Mouse (Mus musculus) CH12.LX (cell line): ENCODE data around the gene Slc9a3r1. TPM values are rescaled to one million over a fixed set of nuclear protein-coding genes. Genes with fewer than 3 reads are reported as not detected.

Source experiments
- DNase-seq: peaks from one replicate; pipeline ENCODE4 v3.0.0-alpha.2; 2013; ENCODE audit errors: extremely low read depth
- H3K27ac ChIP-seq: 2 replicates; pipeline ENCODE4 v1.5.1; 2012; ENCODE audit warnings: low read depth, mild to moderate bottlenecking, control low read depth, moderate library complexity; ENCODE audit not compliant: insufficient read depth
- H3K27me3 ChIP-seq: replicated peaks from 2 replicates; pipeline ENCODE3; 2012; ENCODE audit warnings: inconsistent platforms
- H3K36me3 ChIP-seq, 2 experiments: replicated peaks in 1 of 2; 2 replicates each; pipeline versions ENCODE3 to v1.6.1; 2012; ENCODE audit warnings: inconsistent platforms in 1 of 2, low read length in 1 of 2, mild to moderate bottlenecking in 1 of 2, mixed read lengths in 1 of 2, moderate library complexity in 1 of 2; ENCODE audit not compliant: control insufficient read depth in 1 of 2, insufficient read depth in 1 of 2
- H3K4me1 ChIP-seq, 2 experiments: 2 replicates each; pipeline ENCODE4 v1.6.1; 2012; ENCODE audit warnings: inconsistent platforms in 1 of 2, moderate library complexity in 1 of 2; ENCODE audit not compliant: insufficient read depth in 2 of 2, control insufficient read depth in 1 of 2
- H3K4me2 ChIP-seq: 2 replicates; pipeline ENCODE4 v1.6.1; 2012; ENCODE audit warnings: low read depth, mild to moderate bottlenecking, control low read depth; ENCODE audit not compliant: poor library complexity, insufficient read depth, severe bottlenecking
- H3K4me3 ChIP-seq, 3 experiments: fragments of 150-350 bp in 1 of 3; sonication (generic) in 1 of 3; replicated peaks in 1 of 3; 2 replicates each; pipeline versions ENCODE3 to v1.5.1; 2011 to 2012; ENCODE audit warnings: low read depth in 2 of 3, low read length in 2 of 3, mild to moderate bottlenecking in 2 of 3, moderate library complexity in 2 of 3, control low read depth in 1 of 3, improper control_type of control experiment in 1 of 3, inconsistent platforms in 1 of 3, mixed read lengths in 1 of 3; ENCODE audit not compliant: poor library complexity in 1 of 3
- H3K79me2 ChIP-seq: replicated peaks from 2 replicates; pipeline ENCODE4 v1.6.1; 2012; ENCODE audit warnings: mild to moderate bottlenecking, moderate library complexity; ENCODE audit not compliant: control insufficient read depth, poor library complexity, insufficient read depth, severe bottlenecking; ENCODE audit errors: extremely low read depth
- H3K9ac ChIP-seq: 2 replicates; pipeline ENCODE4 v1.6.1; 2012; ENCODE audit warnings: low read depth, mild to moderate bottlenecking, control low read depth, moderate library complexity; ENCODE audit not compliant: insufficient read depth
- H3K9me3 ChIP-seq: replicated peaks from 2 replicates; pipeline ENCODE3; 2012; ENCODE audit warnings: low read length, inconsistent platforms, mixed read lengths
- BHLHE40 ChIP-seq: IDR thresholded peaks from 2 replicates; pipeline ENCODE4 v1.6.1; 2011; ENCODE audit warnings: mild to moderate bottlenecking, low read depth, low read length, improper control_type of control experiment
- E2F4 ChIP-seq: IDR thresholded peaks from 2 replicates; pipeline ENCODE4 v1.6.1; 2011; ENCODE audit warnings: low read depth, low read length, improper control_type of control experiment; ENCODE audit not compliant: insufficient replicate concordance
- EP300 ChIP-seq: IDR thresholded peaks from 2 replicates; pipeline ENCODE4 v1.6.1; 2011; ENCODE audit warnings: low read length, improper control_type of control experiment
- ETS1 ChIP-seq: conservative IDR thresholded peaks from 2 replicates; pipeline ENCODE4 v1.6.1; 2012; ENCODE audit warnings: low read depth, mild to moderate bottlenecking, inconsistent platforms, low read length, improper control_type of control experiment, moderate library complexity
- HCFC1 ChIP-seq: IDR thresholded peaks from 2 replicates; pipeline ENCODE4 v1.6.1; 2012; ENCODE audit warnings: low read depth, mild to moderate bottlenecking, inconsistent platforms, low read length, improper control_type of control experiment
- IRF4 ChIP-seq: IDR thresholded peaks from 2 replicates; pipeline ENCODE4 v1.6.1; 2014; ENCODE audit warnings: low read depth, mild to moderate bottlenecking, inconsistent platforms, low read length, improper control_type of control experiment
- JUN ChIP-seq: IDR thresholded peaks from 2 replicates; pipeline ENCODE4 v1.6.1; 2011; ENCODE audit warnings: low read depth, mild to moderate bottlenecking, low read length, improper control_type of control experiment, moderate library complexity; ENCODE audit not compliant: insufficient read depth
- MAX ChIP-seq: IDR thresholded peaks from 2 replicates; pipeline ENCODE4 v1.6.1; 2011; ENCODE audit warnings: low read length, improper control_type of control experiment
- MXI1 ChIP-seq: IDR thresholded peaks from 2 replicates; pipeline ENCODE4 v1.6.1; 2011; ENCODE audit warnings: mild to moderate bottlenecking, low read depth, low read length, improper control_type of control experiment
- MYC ChIP-seq: IDR thresholded peaks from 2 replicates; pipeline ENCODE4 v1.6.1; 2011; ENCODE audit warnings: low read depth, mild to moderate bottlenecking, improper control_type of control experiment, low read length
- RAD21 ChIP-seq: IDR thresholded peaks from 2 replicates; pipeline ENCODE4 v1.6.1; 2011; ENCODE audit warnings: low read depth, mild to moderate bottlenecking, low read length, improper control_type of control experiment, moderate library complexity
- SIN3A ChIP-seq: IDR thresholded peaks from 2 replicates; pipeline ENCODE4 v1.6.1; 2012; ENCODE audit warnings: low read length, improper control_type of control experiment, inconsistent platforms
- SMC3 ChIP-seq: IDR thresholded peaks from 2 replicates; pipeline ENCODE4 v1.6.1; 2011; ENCODE audit warnings: low read depth, low read length, improper control_type of control experiment
- USF1 ChIP-seq: IDR thresholded peaks from 2 replicates; pipeline ENCODE4 v1.6.1; 2014; ENCODE audit warnings: low read depth, mild to moderate bottlenecking, inconsistent platforms, low read length, improper control_type of control experiment
- dilution Hi-C: fragments of 300-500 bp; cut with MboI; formaldehyde crosslinking; loops from 2 replicates; pipeline ENCODE4 v1.14.3; 2020; ENCODE audit warnings: low sequenced_read_pairs; ENCODE audit not compliant: extremely low pct_unique_long_range_greater_than_20kb, extremely low pct_ligation_motif_present
- in situ Hi-C: fragments of 300-500 bp; cut with MboI; formaldehyde crosslinking; loops from 3 replicates; pipeline ENCODE4 v1.14.3; 2019; ENCODE audit warnings: low sequenced_read_pairs, low pct_ligation_motif_present, low pct_unique_long_range_greater_than_20kb, mixed read lengths
- polyA plus RNA-seq: library from polyadenylated mRNA; unstranded; fragments of >175 nt; gene quantifications from 2 replicates; pipeline ENCODE4 v1.2.1, GENCODE M21; 2012; ENCODE audit warnings: low read depth; ENCODE audit not compliant: insufficient read length
- total RNA-seq, 2 experiments: library from RNA; depleted of rRNA; stranded (reverse); fragments of 300-350 nt in 1 of 2; fragments of >200 nt in 1 of 2; gene quantifications; 2 replicates each; pipeline ENCODE4 v1.2.3; 2012 to 2014

Slc9a3r1 gene
- total and polyA plus RNA-seq, 3 experiments = 51.9 to 69.0 (median 63.7) TPM

DNA sequence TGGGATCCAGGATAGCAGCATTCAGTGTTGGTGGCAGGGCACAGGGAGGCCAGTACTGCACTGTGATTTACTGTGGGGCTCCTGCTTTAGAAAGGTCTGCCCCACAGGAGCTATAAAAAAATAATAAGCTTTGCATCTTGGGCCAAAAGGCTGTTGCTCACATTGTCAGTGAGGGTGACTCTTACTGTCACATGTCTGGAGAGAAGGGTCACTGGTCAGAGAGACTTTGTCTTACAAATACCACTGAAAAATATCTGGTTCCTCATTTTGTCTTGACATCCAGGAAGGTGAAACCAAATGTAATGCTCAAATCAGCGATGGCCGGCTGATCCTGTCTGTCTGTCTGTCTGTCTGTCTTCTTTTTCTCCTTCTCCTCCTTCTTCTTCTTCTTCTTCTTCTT, 21.2 kb upstream of the Slc9a3r1 start:
- Histone ChIP-seq H3K4me3 (no peak overlapping the region), H3K4me1 (peaks cover 26 to 52% of the 10 kb centered on the region in 2 experiments), H3K27ac (peak overlapping the region; percentile 27; the same call in 1 of the 2 replicates), H3K9ac (no peak overlapping the region; the same call in 1 of the 2 replicates), H3K9me3 (no peaks in the 10 kb centered on the region), H3K4me2 (peak overlapping the region; percentile 45), H3K36me3 (peaks cover 3 to 5% of the 10 kb centered on the region in 2 experiments), H3K79me2 (no peaks in the 10 kb centered on the region), H3K27me3 (no peaks in the 10 kb centered on the region)
- dilution Hi-C loops = no loop called here
- in situ Hi-C loops = loop anchor here (5.0 kb wide), 1 partner anchor 45 kb away; no protein-coding TSS in a partner anchor
- peak; percentile 69; the same call in 1 of the 2 replicates for TF ChIP-seq IRF4
- peak; percentile 82 for TF ChIP-seq BHLHE40
- peak; percentile 83 for TF ChIP-seq MYC
- peak; percentile 84 for TF ChIP-seq EP300
- no peak for TF ChIP-seq SIN3A
- TF ChIP-seq JUN = peak; percentile 31; the same call in 1 of the 2 replicates
- TF ChIP-seq MXI1 = peak; percentile 81
- peak; percentile 42; the same call in 1 of the 2 replicates for TF ChIP-seq MAX
- TF ChIP-seq USF1 = peak; percentile 23
- no peak for TF ChIP-seq E2F4
- TF ChIP-seq RAD21 = no peak
- DNase-seq = no peak

DNA sequence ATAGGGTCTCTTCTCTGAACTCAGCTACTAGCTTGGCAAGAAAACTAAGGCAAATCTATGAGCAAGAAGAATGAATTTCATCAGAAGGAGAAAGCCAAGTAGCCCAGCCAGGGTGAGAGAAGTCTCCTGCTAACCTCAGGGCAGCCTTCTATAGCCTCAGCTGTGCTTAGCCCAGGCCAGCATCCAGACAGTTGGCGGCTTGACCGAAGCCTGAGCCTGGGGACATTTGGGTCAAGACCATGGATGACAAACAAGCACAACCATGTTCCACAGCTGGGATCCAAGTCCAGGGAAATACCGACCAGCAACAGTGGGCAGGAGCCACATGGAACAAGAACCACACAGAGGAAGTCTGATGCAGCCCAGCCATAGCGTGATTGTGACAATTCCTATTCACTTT, 15.3 kb upstream of the Slc9a3r1 start:
- Histone ChIP-seq H3K9me3 (peaks cover 16% of the 10 kb centered on the region), H3K4me2 (no peak overlapping the region), H3K9ac (no peak overlapping the region), H3K4me1 (peaks cover 16 to 36% of the 10 kb centered on the region in 2 experiments), H3K27ac (no peak overlapping the region), H3K79me2 (no peaks in the 10 kb centered on the region), H3K27me3 (no peaks in the 10 kb centered on the region), H3K4me3 (no peak overlapping the region), H3K36me3 (peaks cover 3 to 5% of the 10 kb centered on the region in 2 experiments)
- in situ Hi-C loops (no loop called here), dilution Hi-C loops (no loop called here)
- DNase-seq = no peak
- TF ChIP-seq HCFC1 = no peak
- TF ChIP-seq ETS1 = no peak
- no peak for TF ChIP-seq SMC3
